Mouse (Mus musculus): ENCODE measurements around the gene March10. TPM values are rescaled to one million over a fixed set of nuclear protein-coding genes. Genes with fewer than 3 reads are reported as not detected.
A peak's percentile ranks its signal among the peaks of the same experiment; 100 is the strongest.

March10 gene
- polyA plus RNA-seq, 1 experiment from 2014 or later: not detected

GRCm38 (mm10) chr11:105443505-105443904 is 13.0 kb downstream of the March10 start:
- no peaks in the 10 kb centered on the region for H3K27me3 ChIP-seq (replicated peaks)
- no peak overlapping the region for H3K9ac ChIP-seq
- WGBS (ENCODE audit: insufficient replicate concordance): 45% methylated on average over 5 of the region's 5 CpGs
- no peak overlapping the region for H3K4me2 ChIP-seq
- H3K4me1 ChIP-seq: no peaks in the 10 kb centered on the region
- H3K9me3 ChIP-seq (replicated peaks): no peaks in the 10 kb centered on the region
- no peak for ATAC-seq
- no peak overlapping the region for H3K27ac ChIP-seq
- H3K36me3 ChIP-seq: no peaks in the 10 kb centered on the region
- no peak overlapping the region for H3K4me3 ChIP-seq

- no peaks in the 10 kb centered on the region for H3K36me3 ChIP-seq
- H3K4me1 ChIP-seq: no peaks in the 10 kb centered on the region
- no peak overlapping the region for H3K9ac ChIP-seq
- H3K27me3 ChIP-seq (replicated peaks): 0 out of 2 replicates have a peak, but pooled peaks cover 3% of the 10 kb centered on the region
- H3K27ac ChIP-seq: no peak overlapping the region
- H3K4me2 ChIP-seq: no peak overlapping the region
- no peak overlapping the region for H3K4me3 ChIP-seq
- WGBS (ENCODE audit: insufficient replicate concordance): 65% methylated on average over 7 of the region's 7 CpGs
- ATAC-seq: no peak
- H3K9me3 ChIP-seq (replicated peaks): no peaks in the 10 kb centered on the region
Observed at GRCm38 (mm10) chr11:105439796-105440195, 16.7 kb downstream of the March10 start.

- no peak overlapping the region for H3K4me2 ChIP-seq
- no peaks in the 10 kb centered on the region for H3K36me3 ChIP-seq
- WGBS (ENCODE audit: insufficient replicate concordance): 54% methylated on average over 7 of the region's 7 CpGs
- H3K27ac ChIP-seq: no peak overlapping the region
- no peak overlapping the region for H3K9ac ChIP-seq
- no peaks in the 10 kb centered on the region for H3K4me1 ChIP-seq
- no peak for ATAC-seq
- H3K9me3 ChIP-seq (replicated peaks): no peaks in the 10 kb centered on the region
- no peak overlapping the region for H3K4me3 ChIP-seq
- 0 out of 2 replicates have a peak, but pooled peaks cover 3% of the 10 kb centered on the region for H3K27me3 ChIP-seq (replicated peaks)
Observed at GRCm38 (mm10) chr11:105438907-105439306, 17.6 kb downstream of the March10 start.

GRCm38 (mm10) chr11:105426441-105426840 is 30.1 kb downstream of the March10 start:
- Histone ChIP-seq H3K27me3 (replicated peaks) (no peaks in the 10 kb centered on the region), H3K4me2 (no peak overlapping the region), H3K36me3 (no peaks in the 10 kb centered on the region), H3K4me1 (0 out of 2 replicates have a peak, but pooled peaks cover 1% of the 10 kb centered on the region), H3K9me3 (replicated peaks) (no peaks in the 10 kb centered on the region), H3K4me3 (no peak overlapping the region), H3K9ac (no peak overlapping the region), H3K27ac (no peak overlapping the region)
- 54% methylated on average over 5 of the region's 5 CpGs for WGBS (ENCODE audit: insufficient replicate concordance)
- no peak for ATAC-seq

GRCm38 (mm10) chr11:105424643-105425042 is 31.9 kb downstream of the March10 start:
- no peaks in the 10 kb centered on the region for H3K36me3 ChIP-seq
- WGBS (ENCODE audit: insufficient replicate concordance): 79% methylated on average over 4 of the region's 4 CpGs
- no peak overlapping the region for H3K9ac ChIP-seq
- no peaks in the 10 kb centered on the region for H3K9me3 ChIP-seq (replicated peaks)
- no peak overlapping the region for H3K27ac ChIP-seq
- H3K27me3 ChIP-seq (replicated peaks): peaks cover under 1% of the 10 kb centered on the region; the same call in 1 of the 2 replicates
- H3K4me2 ChIP-seq: no peak overlapping the region
- H3K4me1 ChIP-seq: peaks cover 13% of the 10 kb centered on the region; the same call in 1 of the 2 replicates
- no peak for ATAC-seq
- H3K4me3 ChIP-seq: no peak overlapping the region

- no peak overlapping the region for H3K4me3 ChIP-seq
- no peak overlapping the region for H3K27ac ChIP-seq
- 36% methylated on average over 7 of the region's 7 CpGs for WGBS (ENCODE audit: insufficient replicate concordance)
- no peaks in the 10 kb centered on the region for H3K9me3 ChIP-seq (replicated peaks)
- ATAC-seq: peak; percentile 42; the same call in 1 of the 2 replicates
- H3K36me3 ChIP-seq: no peaks in the 10 kb centered on the region
- H3K9ac ChIP-seq: no peak overlapping the region
- H3K4me2 ChIP-seq: no peak overlapping the region
- peaks cover 6% of the 10 kb centered on the region; the same call in 1 of the 2 replicates for H3K27me3 ChIP-seq (replicated peaks)
- H3K4me1 ChIP-seq: peaks cover 13% of the 10 kb centered on the region; the same call in 1 of the 2 replicates
Observed at GRCm38 (mm10) chr11:105420671-105421450, 35.7 kb downstream of the March10 start.

- Histone ChIP-seq H3K9me3 (replicated peaks) (no peaks in the 10 kb centered on the region), H3K27ac (no peak overlapping the region), H3K4me3 (no peak overlapping the region), H3K4me1 (peaks cover 13% of the 10 kb centered on the region; the same call in 1 of the 2 replicates), H3K36me3 (no peaks in the 10 kb centered on the region), H3K9ac (no peak overlapping the region), H3K27me3 (replicated peaks) (peaks cover 12% of the 10 kb centered on the region; the same call in 1 of the 2 replicates), H3K4me2 (no peak overlapping the region)
- WGBS (ENCODE audit: insufficient replicate concordance): 71% methylated on average over 7 of the region's 7 CpGs
- ATAC-seq: no peak
Observed at GRCm38 (mm10) chr11:105419946-105420345, 36.6 kb downstream of the March10 start.

- Histone ChIP-seq H3K4me3 (no peak overlapping the region), H3K9ac (no peak overlapping the region), H3K4me1 (peaks cover 5% of the 10 kb centered on the region), H3K9me3 (replicated peaks) (no peaks in the 10 kb centered on the region), H3K27me3 (replicated peaks) (peaks cover 12% of the 10 kb centered on the region; the same call in 1 of the 2 replicates), H3K36me3 (no peaks in the 10 kb centered on the region), H3K4me2 (no peak overlapping the region), H3K27ac (no peak overlapping the region)
- ATAC-seq: no peak
- WGBS (ENCODE audit: insufficient replicate concordance): 55% methylated on average over 1 of the region's 1 CpGs
Observed at GRCm38 (mm10) chr11:105414009-105414408, 42.5 kb downstream of the March10 start.

- no peak for ATAC-seq
- WGBS (ENCODE audit: insufficient replicate concordance): 75% methylated on average over 11 of the region's 11 CpGs
- Histone ChIP-seq H3K9ac (no peak overlapping the region), H3K36me3 (no peaks in the 10 kb centered on the region), H3K27ac (no peak overlapping the region), H3K4me2 (no peak overlapping the region), H3K9me3 (replicated peaks) (no peaks in the 10 kb centered on the region), H3K27me3 (replicated peaks) (peaks cover 4% of the 10 kb centered on the region; the same call in 1 of the 2 replicates), H3K4me3 (no peak overlapping the region), H3K4me1 (peaks cover 8% of the 10 kb centered on the region)
Observed at GRCm38 (mm10) chr11:105409408-105409807, 47.1 kb downstream of the March10 start.

GRCm38 (mm10) chr11:105407846-105408441 is 48.6 kb downstream of the March10 start:
- no peaks in the 10 kb centered on the region for H3K36me3 ChIP-seq
- no peak overlapping the region for H3K4me3 ChIP-seq
- peaks cover 6% of the 10 kb centered on the region; the same call in 1 of the 2 replicates for H3K4me1 ChIP-seq
- H3K9me3 ChIP-seq (replicated peaks): no peaks in the 10 kb centered on the region
- WGBS (ENCODE audit: insufficient replicate concordance): 67% methylated on average over 6 of the region's 6 CpGs
- no peak overlapping the region for H3K27ac ChIP-seq
- no peak for ATAC-seq
- H3K9ac ChIP-seq: no peak overlapping the region
- H3K4me2 ChIP-seq: no peak overlapping the region
- H3K27me3 ChIP-seq (replicated peaks): peaks cover 13% of the 10 kb centered on the region

- no peaks in the 10 kb centered on the region for H3K9me3 ChIP-seq (replicated peaks)
- WGBS (ENCODE audit: insufficient replicate concordance): 41% methylated on average over 9 of the region's 9 CpGs
- no peak for ATAC-seq
- H3K36me3 ChIP-seq: no peaks in the 10 kb centered on the region
- H3K27ac ChIP-seq: no peak overlapping the region
- H3K9ac ChIP-seq: no peak overlapping the region
- H3K4me1 ChIP-seq: peaks cover 6% of the 10 kb centered on the region; the same call in 1 of the 2 replicates
- no peak overlapping the region for H3K4me3 ChIP-seq
- peaks cover 35% of the 10 kb centered on the region for H3K27me3 ChIP-seq (replicated peaks)
- H3K4me2 ChIP-seq: no peak overlapping the region
Observed at GRCm38 (mm10) chr11:105402355-105402754, 54.2 kb downstream of the March10 start.

- no peaks in the 10 kb centered on the region; the same call in 1 of the 2 replicates for H3K27me3 ChIP-seq (replicated peaks)
- no peaks in the 10 kb centered on the region for H3K36me3 ChIP-seq
- WGBS (ENCODE audit: insufficient replicate concordance): 73% methylated on average over 7 of the region's 7 CpGs
- H3K4me3 ChIP-seq: no peak overlapping the region
- H3K9ac ChIP-seq: no peak overlapping the region
- ATAC-seq: no peak
- H3K4me2 ChIP-seq: no peak overlapping the region
- no peaks in the 10 kb centered on the region for H3K9me3 ChIP-seq (replicated peaks)
- no peak overlapping the region for H3K27ac ChIP-seq
- H3K4me1 ChIP-seq: peaks cover 13% of the 10 kb centered on the region
Observed at GRCm38 (mm10) chr11:105390290-105390689, 66.2 kb downstream of the March10 start.

Data from liver, embryonic 12.5 days (tissue).